Mouse (Mus musculus): ENCODE measurements at regions not wholly inside any gene's neighbourhood (a gene's known extent, or its start where the extent isn't known, plus 50 kb on each side); places are given as distances from the start of the nearest gene placed in this dataset.

GRCm38 (mm10) chr8:31518903-31519302 is 1909.6 kb upstream of the 5930422O12Rik start:
- Histone ChIP-seq H3K4me3 (ENCODE audit: insufficient read depth, poor library complexity, severe bottlenecking) (no peak overlapping the region), H3K79me3 (ENCODE audit: low read depth) (no peaks in the 10 kb centered on the region), H3K27me3 (ENCODE audit: control insufficient read depth, insufficient read depth, insufficient read length) (no peaks in the 10 kb centered on the region), H3ac (ENCODE audit: control insufficient read depth, insufficient read length, low read depth) (no peak overlapping the region), H3K36me3 (ENCODE audit: control insufficient read depth, insufficient read depth) (no peaks in the 10 kb centered on the region), H3K79me2 (ENCODE audit: control insufficient read depth, insufficient read depth) (no peaks in the 10 kb centered on the region)
- no peak for TF ChIP-seq CTCF (IDR thresholded peaks at IDR 0.05; ENCODE audit: control insufficient read depth, insufficient read depth, insufficient read length)
- TF ChIP-seq USF1 (IDR thresholded peaks at IDR 0.05; ENCODE audit: low read depth): no peak
- no peak for TF ChIP-seq MAX (IDR thresholded peaks at IDR 0.05)
- TF ChIP-seq FOSL1 (IDR thresholded peaks at IDR 0.05; ENCODE audit: insufficient read depth, low read length, poor library complexity, severe bottlenecking): no peak
- no peak for TF ChIP-seq MYOG (IDR thresholded peaks at IDR 0.05; ENCODE audit: control insufficient read depth, extremely low read depth, insufficient read length)
- no peak for TF ChIP-seq CEBPB (IDR thresholded peaks at IDR 0.05; ENCODE audit: low read depth)
- TF ChIP-seq MYOD1 (IDR thresholded peaks at IDR 0.05; ENCODE audit: control insufficient read depth, insufficient read length, low read depth): no peak

- Histone ChIP-seq H3K36me3 (ENCODE audit: control insufficient read depth, insufficient read depth) (no peaks in the 10 kb centered on the region), H3K4me3 (ENCODE audit: insufficient read depth, poor library complexity, severe bottlenecking) (no peak overlapping the region), H3K79me2 (ENCODE audit: control insufficient read depth, insufficient read depth) (no peaks in the 10 kb centered on the region), H3K27me3 (ENCODE audit: control insufficient read depth, insufficient read depth, insufficient read length) (no peaks in the 10 kb centered on the region), H3ac (ENCODE audit: control insufficient read depth, insufficient read length, low read depth) (no peak overlapping the region), H3K79me3 (ENCODE audit: low read depth) (no peaks in the 10 kb centered on the region)
- TF ChIP-seq CEBPB (IDR thresholded peaks at IDR 0.05; ENCODE audit: low read depth) (no peak), USF1 (IDR thresholded peaks at IDR 0.05; ENCODE audit: low read depth) (peak; percentile 77), FOSL1 (IDR thresholded peaks at IDR 0.05; ENCODE audit: insufficient read depth, low read length, poor library complexity, severe bottlenecking) (peak; percentile 32), MYOG (IDR thresholded peaks at IDR 0.05; ENCODE audit: control insufficient read depth, extremely low read depth, insufficient read length) (no peak)
Observed at GRCm38 (mm10) chr8:31520991-31521448, 1907.5 kb upstream of the 5930422O12Rik start.

GRCm38 (mm10) chr8:31525071-31525470 is 1903.4 kb upstream of the 5930422O12Rik start:
- TF ChIP-seq CEBPB (IDR thresholded peaks at IDR 0.05; ENCODE audit: low read depth) (no peak), MYOD1 (IDR thresholded peaks at IDR 0.05; ENCODE audit: control insufficient read depth, insufficient read length, low read depth) (no peak), FOSL1 (IDR thresholded peaks at IDR 0.05; ENCODE audit: insufficient read depth, low read length, poor library complexity, severe bottlenecking) (no peak), USF1 (IDR thresholded peaks at IDR 0.05; ENCODE audit: low read depth) (no peak), CTCF (IDR thresholded peaks at IDR 0.05; ENCODE audit: control insufficient read depth, insufficient read depth, insufficient read length) (no peak), MAX (IDR thresholded peaks at IDR 0.05) (no peak), MYOG (IDR thresholded peaks at IDR 0.05; ENCODE audit: control insufficient read depth, extremely low read depth, insufficient read length) (no peak)
- Histone ChIP-seq H3K79me3 (ENCODE audit: low read depth) (no peaks in the 10 kb centered on the region), H3K79me2 (ENCODE audit: control insufficient read depth, insufficient read depth) (no peaks in the 10 kb centered on the region)

GRCm38 (mm10) chr8:31539251-31539650 is 1889.3 kb upstream of the 5930422O12Rik start:
- Histone ChIP-seq H3K79me3 (ENCODE audit: low read depth) (no peaks in the 10 kb centered on the region), H3K4me3 (ENCODE audit: insufficient read depth, poor library complexity, severe bottlenecking) (no peak overlapping the region), H3K79me2 (ENCODE audit: control insufficient read depth, insufficient read depth) (no peaks in the 10 kb centered on the region), H3K27me3 (ENCODE audit: control insufficient read depth, insufficient read depth, insufficient read length) (no peaks in the 10 kb centered on the region), H3K36me3 (ENCODE audit: control insufficient read depth, insufficient read depth) (no peaks in the 10 kb centered on the region), H3ac (ENCODE audit: control insufficient read depth, insufficient read length, low read depth) (no peak overlapping the region)
- no peak for TF ChIP-seq FOSL1 (IDR thresholded peaks at IDR 0.05; ENCODE audit: insufficient read depth, low read length, poor library complexity, severe bottlenecking)
- TF ChIP-seq CEBPB (IDR thresholded peaks at IDR 0.05; ENCODE audit: low read depth): no peak

More at GRCm38 (mm10) chr8:31525071-31525470, 1903.4 kb upstream of the 5930422O12Rik start:
- Histone ChIP-seq H3ac (ENCODE audit: control insufficient read depth, insufficient read length, low read depth) (no peak overlapping the region), H3K4me3 (ENCODE audit: insufficient read depth, poor library complexity, severe bottlenecking) (no peak overlapping the region), H3K36me3 (ENCODE audit: control insufficient read depth, insufficient read depth) (no peaks in the 10 kb centered on the region), H3K27me3 (ENCODE audit: control insufficient read depth, insufficient read depth, insufficient read length) (no peaks in the 10 kb centered on the region)

GRCm38 (mm10) chr8:31541646-31542045 is 1886.9 kb upstream of the 5930422O12Rik start:
- Histone ChIP-seq H3K4me3 (ENCODE audit: insufficient read depth, poor library complexity, severe bottlenecking) (no peak overlapping the region), H3K79me3 (ENCODE audit: low read depth) (no peaks in the 10 kb centered on the region), H3K79me2 (ENCODE audit: control insufficient read depth, insufficient read depth) (no peaks in the 10 kb centered on the region), H3K36me3 (ENCODE audit: control insufficient read depth, insufficient read depth) (no peaks in the 10 kb centered on the region), H3K27me3 (ENCODE audit: control insufficient read depth, insufficient read depth, insufficient read length) (no peaks in the 10 kb centered on the region), H3ac (ENCODE audit: control insufficient read depth, insufficient read length, low read depth) (no peak overlapping the region)
- TF ChIP-seq MYOD1 (IDR thresholded peaks at IDR 0.05; ENCODE audit: control insufficient read depth, insufficient read length, low read depth) (no peak), FOSL1 (IDR thresholded peaks at IDR 0.05; ENCODE audit: insufficient read depth, low read length, poor library complexity, severe bottlenecking) (no peak), MYOG (IDR thresholded peaks at IDR 0.05; ENCODE audit: control insufficient read depth, extremely low read depth, insufficient read length) (no peak), CTCF (IDR thresholded peaks at IDR 0.05; ENCODE audit: control insufficient read depth, insufficient read depth, insufficient read length) (no peak), USF1 (IDR thresholded peaks at IDR 0.05; ENCODE audit: low read depth) (no peak)

GRCm38 (mm10) chr8:31574136-31574535 is 1854.4 kb upstream of the 5930422O12Rik start:
- Histone ChIP-seq H3K79me3 (ENCODE audit: low read depth) (no peaks in the 10 kb centered on the region), H3K36me3 (ENCODE audit: control insufficient read depth, insufficient read depth) (no peaks in the 10 kb centered on the region), H3K27me3 (ENCODE audit: control insufficient read depth, insufficient read depth, insufficient read length) (no peaks in the 10 kb centered on the region), H3ac (ENCODE audit: control insufficient read depth, insufficient read length, low read depth) (no peak overlapping the region), H3K4me3 (ENCODE audit: insufficient read depth, poor library complexity, severe bottlenecking) (no peak overlapping the region), H3K79me2 (ENCODE audit: control insufficient read depth, insufficient read depth) (no peaks in the 10 kb centered on the region)
- TF ChIP-seq CEBPB (IDR thresholded peaks at IDR 0.05; ENCODE audit: low read depth): no peak
- TF ChIP-seq USF1 (IDR thresholded peaks at IDR 0.05; ENCODE audit: low read depth): no peak
- TF ChIP-seq FOSL1 (IDR thresholded peaks at IDR 0.05; ENCODE audit: insufficient read depth, low read length, poor library complexity, severe bottlenecking): no peak
- TF ChIP-seq CTCF (IDR thresholded peaks at IDR 0.05; ENCODE audit: control insufficient read depth, insufficient read depth, insufficient read length): no peak
- TF ChIP-seq MAX (IDR thresholded peaks at IDR 0.05): no peak
- TF ChIP-seq MYOD1 (IDR thresholded peaks at IDR 0.05; ENCODE audit: control insufficient read depth, insufficient read length, low read depth): no peak
- TF ChIP-seq MYOG (IDR thresholded peaks at IDR 0.05; ENCODE audit: control insufficient read depth, extremely low read depth, insufficient read length): no peak
